Mouse (Mus musculus): ENCODE measurements at regions not wholly inside any gene's neighbourhood (a gene's known extent, or its start where the extent isn't known, plus 50 kb on each side); places are given as distances from the start of the nearest gene placed in this dataset.

DNA sequence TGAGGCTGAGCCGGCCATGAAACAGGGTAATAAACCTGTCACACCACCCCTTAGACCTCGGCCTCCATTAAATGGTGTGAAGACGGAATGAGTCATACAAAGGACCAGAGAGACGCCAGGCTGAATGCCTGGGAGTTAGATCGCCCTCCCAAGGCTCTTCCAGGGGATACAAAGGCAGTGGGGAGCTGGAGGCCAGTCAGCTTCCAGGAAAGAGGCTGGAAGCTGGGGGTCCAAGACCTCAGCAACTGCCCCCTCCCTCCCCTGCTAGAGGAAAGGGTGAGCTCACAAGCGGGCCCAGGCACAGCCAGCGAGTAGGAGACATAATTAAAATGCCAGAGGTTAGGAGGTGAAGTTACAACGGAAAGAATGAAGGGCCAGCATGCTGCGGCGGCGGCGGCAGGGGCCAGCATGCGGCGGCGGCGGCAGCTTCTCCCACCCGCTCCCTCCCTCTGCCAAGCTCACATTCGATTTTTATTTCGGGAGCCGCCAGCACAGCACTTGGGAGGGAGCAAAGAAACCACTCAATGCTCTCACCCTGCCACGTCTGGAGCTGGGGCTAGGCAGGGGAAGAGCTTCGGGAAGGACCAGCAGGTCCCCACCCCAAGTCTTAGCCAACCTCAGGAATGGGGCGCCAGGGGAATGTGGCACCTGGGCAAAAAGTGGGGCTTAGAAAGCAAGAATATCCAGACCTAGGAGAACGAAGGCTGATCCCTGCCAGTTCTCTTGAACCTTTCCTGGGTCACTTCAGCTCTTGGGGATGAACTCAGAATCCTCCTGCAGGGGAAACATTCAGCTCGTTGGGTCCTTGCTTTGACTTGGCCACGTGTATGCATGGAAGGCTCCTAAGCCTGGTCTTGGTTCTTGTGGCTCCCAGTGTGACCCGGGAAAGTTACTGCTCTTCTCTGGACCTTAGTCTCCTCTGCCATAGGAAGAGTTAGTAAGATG, 54.9 kb upstream of the Col1a1 start:
- no peak overlapping the region for H3K9ac ChIP-seq (ENCODE audit: control insufficient read depth, low read depth, low read length, poor library complexity, severe bottlenecking)
- no peak overlapping the region for H3K27ac ChIP-seq (ENCODE audit: control insufficient read depth, low read depth, low read length)
- H3K4me3 ChIP-seq (ENCODE audit: control insufficient read depth in 1 of 2, insufficient read depth in 1 of 2, low read depth in 2 of 2, low read length in 2 of 2): no peak overlapping the region
- H3K9me3 ChIP-seq (replicated peaks; ENCODE audit: insufficient read depth, low read length): no peaks in the 10 kb centered on the region
- TF ChIP-seq ETS1 (IDR thresholded peaks at IDR 0.05; ENCODE audit: low read depth, low read length): no peak
- TF ChIP-seq ZKSCAN1 (IDR thresholded peaks at IDR 0.05; ENCODE audit: low read depth, low read length): no peak
- no peak for TF ChIP-seq ZMIZ1 (IDR thresholded peaks at IDR 0.05; ENCODE audit: low read depth, low read length)
- no peak for TF ChIP-seq POLR2A (IDR thresholded peaks at IDR 0.05; ENCODE audit: control insufficient read depth in 1 of 2, insufficient read depth in 1 of 2, low read depth in 1 of 2, low read length in 2 of 2, poor library complexity in 1 of 2)
- TF ChIP-seq TCF12 (IDR thresholded peaks at IDR 0.05; ENCODE audit: low read depth, low read length): no peak
- no peak for TF ChIP-seq RCOR1 (IDR thresholded peaks at IDR 0.05; ENCODE audit: low read depth, low read length)
- TF ChIP-seq CHD1 (IDR thresholded peaks at IDR 0.05; ENCODE audit: low read depth, low read length): no peak
- TF ChIP-seq USF2 (IDR thresholded peaks at IDR 0.05; ENCODE audit: borderline replicate concordance in 1 of 2, insufficient read depth in 1 of 2, low read depth in 1 of 2, low read length in 2 of 2): no peak
- TF ChIP-seq POLR2AphosphoS5 (IDR thresholded peaks at IDR 0.05; ENCODE audit: borderline replicate concordance, low read depth, low read length): no peak
- TF ChIP-seq E2F4 (IDR thresholded peaks at IDR 0.05; ENCODE audit: borderline replicate concordance, low read depth, low read length): no peak
- TF ChIP-seq MEF2A (IDR thresholded peaks at IDR 0.05; ENCODE audit: extremely low read depth, insufficient replicate concordance, low read depth, low read length, poor library complexity, severe bottlenecking): no peak
- H3K79me2 ChIP-seq (ENCODE audit: control insufficient read depth, insufficient read depth, low read length, poor library complexity): no peaks in the 10 kb centered on the region
- H3K36me3 ChIP-seq (ENCODE audit: control insufficient read depth in 1 of 2, insufficient read depth in 2 of 2, low read length in 2 of 2): no peaks in the 10 kb centered on the region
- no peak for DNase-seq (ENCODE audit: low read depth, low spot score)
- no peaks in the 10 kb centered on the region for H3K4me1 ChIP-seq (ENCODE audit: control insufficient read depth in 1 of 2, insufficient read depth in 2 of 2, low read length in 2 of 2)
- H3K27me3 ChIP-seq (ENCODE audit: control insufficient read depth in 1 of 2, insufficient read depth in 2 of 2, low read length in 2 of 2): peaks cover 2 to 12% of the 10 kb centered on the region in 2 experiments

GRCm38 (mm10) chr11:94876707-94877106, 59.3 kb upstream of the Col1a1 start:
- Histone ChIP-seq H3K36me3 (ENCODE audit: control insufficient read depth in 1 of 2, insufficient read depth in 2 of 2, low read length in 2 of 2) (no peaks in the 10 kb centered on the region), H3K27me3 (ENCODE audit: control insufficient read depth in 1 of 2, insufficient read depth in 2 of 2, low read length in 2 of 2) (peaks cover 2 to 8% of the 10 kb centered on the region in 2 experiments), H3K4me3 (ENCODE audit: control insufficient read depth in 1 of 2, insufficient read depth in 1 of 2, low read depth in 2 of 2, low read length in 2 of 2) (no peak overlapping the region), H3K79me2 (ENCODE audit: control insufficient read depth, insufficient read depth, low read length, poor library complexity) (no peaks in the 10 kb centered on the region), H3K27ac (ENCODE audit: control insufficient read depth, low read depth, low read length) (no peak overlapping the region), H3K9ac (ENCODE audit: control insufficient read depth, low read depth, low read length, poor library complexity, severe bottlenecking) (no peak overlapping the region), H3K9me3 (replicated peaks; ENCODE audit: insufficient read depth, low read length) (no peaks in the 10 kb centered on the region), H3K4me1 (ENCODE audit: control insufficient read depth in 1 of 2, insufficient read depth in 2 of 2, low read length in 2 of 2) (no peaks in the 10 kb centered on the region)
- DNase-seq (ENCODE audit: low read depth, low spot score): no peak
- TF ChIP-seq GABPA (IDR thresholded peaks at IDR 0.05; ENCODE audit: low read depth, low read length) (no peak), USF2 (IDR thresholded peaks at IDR 0.05; ENCODE audit: borderline replicate concordance in 1 of 2, insufficient read depth in 1 of 2, low read depth in 1 of 2, low read length in 2 of 2) (no peak), USF1 (IDR thresholded peaks at IDR 0.05; ENCODE audit: low read depth, low read length) (no peak), GATA1 (IDR thresholded peaks at IDR 0.05; ENCODE audit: low read depth, low read length) (no peak), MEF2A (IDR thresholded peaks at IDR 0.05; ENCODE audit: extremely low read depth, insufficient replicate concordance, low read depth, low read length, poor library complexity, severe bottlenecking) (no peak), EP300 (IDR thresholded peaks at IDR 0.05; ENCODE audit: low read depth in 1 of 2, low read length in 2 of 2) (no peak), POLR2A (IDR thresholded peaks at IDR 0.05; ENCODE audit: control insufficient read depth in 1 of 2, insufficient read depth in 1 of 2, low read depth in 1 of 2, low read length in 2 of 2, poor library complexity in 1 of 2) (no peak), POLR2AphosphoS2 (IDR thresholded peaks at IDR 0.05; ENCODE audit: low read length) (no peak), KAT2A (conservative IDR thresholded peaks at IDR 0.05; ENCODE audit: low read depth, low read length) (no peak), MAFK (IDR thresholded peaks at IDR 0.05; ENCODE audit: borderline replicate concordance, low read depth, low read length) (no peak), TCF12 (IDR thresholded peaks at IDR 0.05; ENCODE audit: low read depth, low read length) (no peak), CHD1 (IDR thresholded peaks at IDR 0.05; ENCODE audit: low read depth, low read length) (no peak), MYC (IDR thresholded peaks at IDR 0.05; ENCODE audit: low read depth, low read length) (no peak)
